Mouse (Mus musculus) liver, postnatal 0 days (tissue): Measurements from ENCODE around the gene Stard3. TPM values are rescaled to one million over a fixed set of nuclear protein-coding genes. Genes with fewer than 3 reads are reported as not detected.
"Not testable (repeated sequence)": the region's sequence is repeated elsewhere in the genome, so short reads cannot be mapped to it uniquely, and the experiment has no call there.

Source experiments
- ATAC-seq: fragments of 200-750 bp; cut with Nextera tagmentation; 2 replicates; pipeline ENCODE4 v1.8.0; 2017; ENCODE audit warnings: mild to moderate bottlenecking, moderate library complexity
- DNase-seq: peaks from one replicate; pipeline ENCODE4 v3.0.0-alpha.2; 2016
- H3K27ac ChIP-seq: fragments of 300-500 bp; sonication (generic); 2 replicates; pipeline ENCODE4 v1.5.1; 2014; ENCODE audit warnings: antibody characterized with exemption, moderate library complexity, mild to moderate bottlenecking, low read depth
- H3K27me3 ChIP-seq: fragments of 300-500 bp; sonication (generic); 2 replicates; pipeline ENCODE4 v1.6.1; 2014; ENCODE audit warnings: low read length, control low read depth, mixed read lengths; ENCODE audit not compliant: insufficient read depth
- H3K36me3 ChIP-seq: fragments of 300-500 bp; sonication (generic); replicated peaks from 2 replicates; pipeline ENCODE4 v1.6.1; 2014; ENCODE audit warnings: mild to moderate bottlenecking, control low read depth, low read length, moderate library complexity, mixed read lengths; ENCODE audit not compliant: insufficient read depth
- H3K4me1 ChIP-seq: fragments of 300-500 bp; sonication (generic); 2 replicates; pipeline ENCODE4 v1.6.1; 2014; ENCODE audit warnings: antibody characterized with exemption, mild to moderate bottlenecking, control low read depth; ENCODE audit not compliant: insufficient read depth
- H3K4me2 ChIP-seq: fragments of 300-500 bp; sonication (generic); 2 replicates; pipeline ENCODE4 v1.6.1; 2014; ENCODE audit warnings: low read depth, mild to moderate bottlenecking, low read length, moderate library complexity, mixed read lengths
- H3K4me3 ChIP-seq: fragments of 300-500 bp; sonication (generic); 2 replicates; pipeline ENCODE4 v1.5.1; 2014; ENCODE audit warnings: low read depth, low read length
- H3K9ac ChIP-seq: fragments of 300-500 bp; sonication (generic); replicated peaks from 2 replicates; pipeline ENCODE4 v1.6.1; 2014; ENCODE audit warnings: mild to moderate bottlenecking, moderate library complexity
- H3K9me3 ChIP-seq: fragments of 300-500 bp; sonication (generic); 2 replicates; pipeline ENCODE4 v1.6.1; 2016; ENCODE audit warnings: mild to moderate bottlenecking, control low read depth, low read length, mixed read lengths
- CTCF ChIP-seq: sonication (generic); IDR thresholded peaks from 2 replicates; pipeline ENCODE4 v1.5.1; 2016; ENCODE audit warnings: antibody characterized with exemption, low read depth
- EP300 ChIP-seq: IDR thresholded peaks from 2 replicates; pipeline ENCODE4 v1.6.1; 2016; ENCODE audit warnings: antibody characterized with exemption, low read depth, mild to moderate bottlenecking
- WGBS: fragments of 180-500 bp; shearing (Covaris S2); extraction: QIAGEN DNeasy Blood & Tissue Kit; methylation state at CpG from one replicate; pipeline ENCODE4 v1.1.7; 2014; ENCODE audit not compliant: insufficient replicate concordance; 5-methylcytosine and 5-hydroxymethylcytosine counted together
- polyA plus RNA-seq: library from polyadenylated mRNA; unstranded; fragments of >200 nt; fragmentation: Nextera tagmentation; extraction: Ambion mirVana; gene quantifications from 2 replicates; pipeline ENCODE4 v1.2.1, GENCODE M21; 2015

Gene Stard3
- polyA plus RNA-seq, 1 experiment from 2014 or later = 15.4 TPM

DNA sequence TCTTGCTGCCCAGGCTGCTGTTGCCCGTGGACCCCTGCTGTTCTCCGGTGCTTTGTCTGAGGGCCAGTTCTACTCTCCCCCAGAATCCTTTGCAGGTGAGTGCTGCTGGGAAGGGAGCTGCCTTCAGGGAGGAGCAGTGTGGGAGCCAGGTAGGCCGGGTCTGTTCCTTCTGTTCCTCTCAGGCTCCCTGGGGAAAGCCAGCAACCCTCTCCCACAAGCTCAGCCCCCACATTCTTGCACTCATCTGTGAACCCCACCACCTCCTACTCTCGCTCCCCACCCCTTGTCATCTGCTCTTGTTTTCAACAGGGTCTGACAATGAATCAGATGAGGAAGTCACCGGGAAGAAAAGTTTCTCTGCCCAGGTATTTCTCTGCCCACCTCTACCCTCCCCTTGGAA lies 18.6 kb downstream of the Stard3 start:
- no peak for DNase-seq
- peaks cover 54% of the 10 kb centered on the region for H3K36me3 ChIP-seq
- no peaks in the 10 kb centered on the region for H3K4me1 ChIP-seq
- no peak overlapping the region for H3K9ac ChIP-seq
- H3K4me2 ChIP-seq = no peak overlapping the region
- TF ChIP-seq EP300 (no peak), CTCF (no peak)
- no peak overlapping the region for H3K4me3 ChIP-seq
- no peak overlapping the region for H3K27ac ChIP-seq
- 83% methylated on average over 5 of the region's 5 CpGs for WGBS
- H3K9me3 ChIP-seq = no peaks in the 10 kb centered on the region
- no peak for ATAC-seq
- H3K27me3 ChIP-seq = no peaks in the 10 kb centered on the region

DNA sequence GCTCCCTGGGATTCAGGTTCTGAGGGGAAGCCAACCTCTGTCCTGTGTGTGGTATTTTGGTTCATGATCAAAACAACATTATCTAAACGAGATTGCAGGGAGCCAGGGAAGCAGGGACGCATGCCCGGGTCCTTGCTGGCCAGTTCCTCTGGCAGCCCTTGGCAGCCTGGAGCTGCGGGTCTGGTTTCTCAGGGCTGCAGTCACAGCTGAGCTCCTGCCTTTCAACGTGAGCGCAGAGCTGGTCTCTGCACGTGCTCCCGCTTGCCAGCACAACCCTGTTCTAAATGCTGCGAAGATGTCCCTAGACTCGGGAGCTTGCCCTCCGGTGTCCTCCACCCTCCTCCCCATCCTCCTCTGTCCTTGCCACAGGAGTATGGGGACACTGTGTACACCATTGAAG lies 19.6 kb downstream of the Stard3 start:
- TF ChIP-seq EP300 (no peak), CTCF (no peak)
- DNase-seq = no peak
- Histone ChIP-seq H3K4me2 (no peak overlapping the region), H3K9ac (no peak overlapping the region), H3K4me1 (no peaks in the 10 kb centered on the region), H3K9me3 (no peaks in the 10 kb centered on the region), H3K27ac (no peak overlapping the region), H3K4me3 (no peak overlapping the region), H3K27me3 (no peaks in the 10 kb centered on the region), H3K36me3 (peaks cover 54% of the 10 kb centered on the region)
- WGBS = 77% methylated on average over 11 of the region's 11 CpGs
- ATAC-seq = no peak

DNA sequence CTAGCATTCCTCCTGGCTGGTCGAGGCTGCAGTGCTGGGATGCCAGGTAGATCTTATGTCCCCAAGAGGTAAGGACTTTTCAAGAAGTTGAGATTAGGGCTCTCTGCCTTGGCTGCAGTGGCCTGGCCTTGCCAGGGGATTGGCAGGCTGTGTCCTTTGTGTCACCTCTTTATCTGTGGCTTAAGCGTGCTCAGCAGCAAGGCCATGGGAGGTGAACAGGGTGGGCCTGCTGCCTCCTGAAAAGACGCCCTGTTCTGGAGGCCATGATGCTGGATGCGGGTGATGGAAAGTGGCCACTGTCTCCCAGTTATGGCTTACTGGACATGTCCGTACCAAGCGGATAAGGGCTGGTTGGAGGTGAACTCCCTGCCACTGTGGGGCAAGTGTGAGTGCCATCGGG lies 21.2 kb downstream of the Stard3 start:
- DNase-seq (no peak), ATAC-seq (no peak)
- peaks cover 50% of the 10 kb centered on the region for H3K36me3 ChIP-seq

DNA sequence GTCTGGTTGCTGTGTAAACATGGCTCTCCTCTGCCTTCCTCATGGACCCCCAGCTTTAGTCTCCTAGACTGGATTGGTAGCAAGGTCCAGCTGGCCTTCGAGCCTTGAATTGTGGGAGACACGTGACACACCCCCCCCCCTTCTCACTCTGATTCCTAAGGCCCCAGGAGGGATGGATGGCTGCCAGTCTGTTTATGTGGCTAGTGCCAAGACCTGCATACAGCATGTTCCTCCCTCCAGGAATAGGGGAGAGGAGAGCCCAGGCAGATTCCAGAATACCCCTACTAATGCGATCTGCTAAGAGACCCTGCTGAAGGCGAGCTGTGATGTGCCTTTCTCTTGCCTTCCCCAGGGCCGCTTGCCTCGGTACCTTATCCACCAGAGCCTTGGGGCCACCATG lies 21.9 kb downstream of the Stard3 start:
- Histone ChIP-seq H3K9ac (no peak overlapping the region), H3K27ac (no peak overlapping the region), H3K4me2 (no peak overlapping the region), H3K4me1 (no peaks in the 10 kb centered on the region), H3K36me3 (peaks cover 45% of the 10 kb centered on the region), H3K27me3 (no peaks in the 10 kb centered on the region), H3K9me3 (no peaks in the 10 kb centered on the region), H3K4me3 (no peak overlapping the region)
- no peak for TF ChIP-seq CTCF
- TF ChIP-seq EP300 = no peak
- 81% methylated on average over 6 of the region's 6 CpGs for WGBS
- DNase-seq (no peak), ATAC-seq (no peak)

More for the DNA sequence above, 21.2 kb downstream of the Stard3 start:
- Histone ChIP-seq H3K27me3 (no peaks in the 10 kb centered on the region), H3K4me1 (no peaks in the 10 kb centered on the region), H3K9me3 (no peaks in the 10 kb centered on the region), H3K4me3 (no peak overlapping the region), H3K9ac (no peak overlapping the region), H3K4me2 (no peak overlapping the region), H3K27ac (no peak overlapping the region)
- WGBS = 79% methylated on average over 7 of the region's 7 CpGs
- TF ChIP-seq CTCF = no peak
- no peak for TF ChIP-seq EP300

DNA sequence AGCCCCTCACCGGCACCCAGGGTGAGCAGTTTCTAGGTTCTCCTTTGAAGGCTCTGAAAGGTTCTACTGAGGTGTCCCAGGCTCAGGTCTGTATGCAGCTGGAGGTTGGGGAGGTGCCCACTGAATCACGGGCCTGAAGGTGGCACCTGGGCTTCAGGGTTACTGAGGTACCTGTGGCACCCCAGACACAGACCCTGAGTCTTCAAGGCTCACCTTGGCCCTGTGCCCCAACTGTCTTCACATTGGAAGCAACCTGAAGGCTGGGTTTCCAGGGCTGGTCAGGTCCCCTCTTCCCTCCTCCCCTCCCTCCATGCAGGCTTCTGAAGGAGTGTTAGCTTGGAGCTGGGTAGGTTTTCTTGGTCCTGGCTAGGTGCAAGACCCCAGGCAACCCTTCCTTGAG lies 23.5 kb downstream of the Stard3 start:
- no peak overlapping the region for H3K4me3 ChIP-seq
- ATAC-seq (no peak), DNase-seq (no peak)
- peaks cover 10% of the 10 kb centered on the region for H3K27me3 ChIP-seq
- H3K9me3 ChIP-seq = no peaks in the 10 kb centered on the region
- TF ChIP-seq EP300 = no peak
- TF ChIP-seq CTCF = no peak
- WGBS = 88% methylated on average over 2 of the region's 2 CpGs
- no peak overlapping the region for H3K4me2 ChIP-seq
- peaks cover 30% of the 10 kb centered on the region for H3K36me3 ChIP-seq
- H3K4me1 ChIP-seq = no peaks in the 10 kb centered on the region
- H3K9ac ChIP-seq = no peak overlapping the region
- H3K27ac ChIP-seq = no peak overlapping the region

DNA sequence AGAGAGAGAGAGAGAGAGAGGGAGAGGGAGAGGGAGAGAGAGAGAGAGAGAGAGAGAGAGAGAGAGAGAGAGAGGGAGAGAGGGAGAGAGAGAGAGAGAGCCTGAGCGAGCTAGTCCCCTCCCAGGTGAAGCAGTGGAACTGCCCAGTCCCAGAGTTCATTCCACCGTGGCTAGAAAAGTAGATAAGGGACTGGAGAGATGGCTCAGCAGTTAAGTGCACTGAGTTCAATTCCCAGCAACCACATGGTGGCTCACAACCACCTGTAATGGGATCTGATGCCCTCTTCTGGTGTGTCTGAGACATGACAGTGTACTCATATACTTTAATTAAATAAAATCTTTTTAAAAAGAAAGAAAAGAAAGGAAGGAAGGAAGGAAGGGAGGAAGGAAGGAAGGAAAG lies 24.2 kb downstream of the Stard3 start:
- H3K4me2 ChIP-seq, H3K4me1 ChIP-seq, H3K9ac ChIP-seq, ATAC-seq, DNase-seq, H3K4me3 ChIP-seq, H3K27ac ChIP-seq, H3K9me3 ChIP-seq: not testable (repeated sequence)
- 24% methylated on average over 2 of the region's 2 CpGs for WGBS
- Histone ChIP-seq H3K27me3 (peaks cover 18% of the 10 kb centered on the region), H3K36me3 (peaks cover 24% of the 10 kb centered on the region)
- TF ChIP-seq CTCF = 0 out of 2 replicates have a peak, but pooled peaks have one; percentile 13
